Mouse (Mus musculus) heart, adult 2 months (tissue): ENCODE data around the gene Lgi4. TPM values are rescaled to one million over a fixed set of nuclear protein-coding genes. Genes with fewer than 3 reads are reported as not detected.

Source experiments
- DNase-seq, 2 experiments: peaks; one replicate each; pipeline ENCODE4 v3.0.0; 2021
- H3K27ac ChIP-seq: fragments of 200-600 bp; 2 replicates; pipeline ENCODE4 v1.8.1; 2022
- H3K27me3 ChIP-seq: fragments of 200-500 bp; 2 replicates; pipeline ENCODE4 v1.6.1; 2012; ENCODE audit warnings: mild to moderate bottlenecking, low read length, inconsistent platforms, mixed read lengths; ENCODE audit not compliant: control insufficient read depth, insufficient read depth
- H3K36me3 ChIP-seq: fragments of 200-500 bp; 2 replicates; pipeline ENCODE4 v1.6.1; 2012; ENCODE audit warnings: low read length, inconsistent platforms; ENCODE audit not compliant: control insufficient read depth, insufficient read depth
- H3K4me1 ChIP-seq: fragments of 200-500 bp; 2 replicates; pipeline ENCODE4 v1.6.1; 2011; ENCODE audit warnings: low read length; ENCODE audit not compliant: control insufficient read depth, insufficient read depth
- H3K4me3 ChIP-seq: fragments of 200-600 bp; 2 replicates; pipeline ENCODE4 v1.8.1; 2022
- H3K79me2 ChIP-seq: fragments of 200-500 bp; replicated peaks from 2 replicates; pipeline ENCODE4 v1.6.1; 2012; ENCODE audit warnings: mild to moderate bottlenecking, inconsistent platforms, low read length, moderate library complexity, mixed read lengths; ENCODE audit not compliant: control insufficient read depth, insufficient read depth
- H3K9ac ChIP-seq: fragments of 200-500 bp; 2 replicates; pipeline ENCODE4 v1.6.1; 2012; ENCODE audit warnings: low read depth, mild to moderate bottlenecking, control low read depth, inconsistent platforms, low read length, mixed read lengths
- CTCF ChIP-seq: fragments of 200-600 bp; IDR thresholded peaks from 2 replicates; pipeline ENCODE4 v1.8.1; 2022; ENCODE audit warnings: antibody characterized with exemption, mild to moderate bottlenecking, moderate library complexity
- EP300 ChIP-seq: fragments of 200-500 bp; IDR thresholded peaks from 2 replicates; pipeline ENCODE4 v1.6.1; 2011; ENCODE audit warnings: low read depth, low read length, control low read depth; ENCODE audit not compliant: insufficient read depth
- POLR2A ChIP-seq: fragments of 200-500 bp; IDR thresholded peaks from 2 replicates; pipeline ENCODE4 v1.6.1; 2011; ENCODE audit warnings: mild to moderate bottlenecking, low read depth, low read length, control low read depth; ENCODE audit not compliant: insufficient read depth
- WGBS: fragments of 180-500 bp; shearing (Covaris S2); methylation state at CpG from one replicate; pipeline ENCODE4 v1.1.7; 2018; 5-methylcytosine and 5-hydroxymethylcytosine counted together
- intact Hi-C: fragments of 180-260 bp; cut with DNase I; formaldehyde crosslinking; loops from one replicate; pipeline ENCODE4 v1.15.1; 2025
- polyA plus RNA-seq: library from polyadenylated mRNA; depleted of rRNA; stranded (reverse); fragments of >200 nt; gene quantifications from 2 replicates; pipeline ENCODE4 v1.2.3, GENCODE M21; 2012
- total RNA-seq, 2 experiments: library from RNA; stranded (reverse); gene quantifications; 2 replicates each; pipeline ENCODE4 v1.2.3; 2021

Lgi4 gene
- total and polyA plus RNA-seq, 3 experiments = 3.8 to 5.4 (median 3.9) TPM

DNA sequence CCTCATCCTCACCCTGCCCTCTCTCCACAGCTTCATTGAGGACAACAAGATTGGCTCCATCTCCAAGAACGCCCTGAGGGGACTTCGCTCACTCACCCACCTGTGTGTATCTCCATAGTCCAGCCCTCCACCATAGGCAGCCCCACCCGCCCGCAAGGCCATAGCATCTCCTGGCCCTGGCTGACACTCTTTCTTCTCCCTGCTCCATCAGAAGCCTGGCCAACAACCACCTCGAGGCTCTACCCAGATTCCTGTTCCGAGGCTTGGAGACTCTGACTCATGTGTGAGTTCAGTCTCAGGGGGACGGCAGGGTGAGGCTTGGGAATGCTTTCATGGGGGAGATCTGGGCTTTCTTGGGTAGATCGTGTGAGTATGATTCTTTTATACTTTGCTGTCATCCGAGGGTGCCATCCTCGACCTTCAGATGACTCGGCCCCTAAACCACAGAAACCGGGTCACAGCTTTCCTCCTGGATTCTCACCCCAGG lies 4.0 kb downstream of the Lgi4 start:
- WGBS = 76% methylated on average over 12 of the region's 12 CpGs
- Histone ChIP-seq H3K4me1 (peaks cover 1% of the 10 kb centered on the region; the same call in 1 of the 2 replicates), H3K4me3 (no peak overlapping the region), H3K27ac (no peak overlapping the region), H3K9ac (no peak overlapping the region), H3K36me3 (no peaks in the 10 kb centered on the region), H3K79me2 (no peaks in the 10 kb centered on the region), H3K27me3 (no peaks in the 10 kb centered on the region)
- intact Hi-C loops = no loop called here
- no peak for DNase-seq
- no peak for TF ChIP-seq CTCF
- no peak for TF ChIP-seq POLR2A
- no peak for TF ChIP-seq EP300

DNA sequence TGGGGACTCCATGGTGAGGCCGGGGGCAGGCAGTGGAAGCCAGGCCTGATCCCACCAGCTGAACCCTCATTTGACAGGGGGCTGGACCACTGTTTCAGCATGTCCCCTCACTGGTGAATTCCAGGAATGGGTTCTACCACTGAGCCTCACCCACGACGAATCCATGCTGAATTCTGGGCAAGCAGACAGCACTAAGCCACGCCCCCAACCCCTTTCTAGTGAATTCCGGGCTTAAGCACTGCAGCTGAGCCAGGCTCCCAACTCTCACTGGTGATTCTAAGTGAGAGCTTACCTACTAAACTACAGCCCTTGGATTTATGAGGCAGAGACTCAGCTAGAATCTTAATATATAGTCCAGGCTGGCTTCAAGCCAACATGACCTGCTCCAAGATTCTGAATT lies 8.7 kb downstream of the Lgi4 start:
- Histone ChIP-seq H3K27me3 (no peaks in the 10 kb centered on the region), H3K36me3 (no peaks in the 10 kb centered on the region), H3K27ac (no peak overlapping the region), H3K4me1 (no peaks in the 10 kb centered on the region), H3K4me3 (no peak overlapping the region), H3K79me2 (no peaks in the 10 kb centered on the region), H3K9ac (no peak overlapping the region)
- TF ChIP-seq POLR2A = no peak
- TF ChIP-seq CTCF = no peak
- TF ChIP-seq EP300 = no peak
- DNase-seq = no peak
- 34% methylated on average over 5 of the region's 5 CpGs for WGBS
- intact Hi-C loops = no loop called here

DNA sequence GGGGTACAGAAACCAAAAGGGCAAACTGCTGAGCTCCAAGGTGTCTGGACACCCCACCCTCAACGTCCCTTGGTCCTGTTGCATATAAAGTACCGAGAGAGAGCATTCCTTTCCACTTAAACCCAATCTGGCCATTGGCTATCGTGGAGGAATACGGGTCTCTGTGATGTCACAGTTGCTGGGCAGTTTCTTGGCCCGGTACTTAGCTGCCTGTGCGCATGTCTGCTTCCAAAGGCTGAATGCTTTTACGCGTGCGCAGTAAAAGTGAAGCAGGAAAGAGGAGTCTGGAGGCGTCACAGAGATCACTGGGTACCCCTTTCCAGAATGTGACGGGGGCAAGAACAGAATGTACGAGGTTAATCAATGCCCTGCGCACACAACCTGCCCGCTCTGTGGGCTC lies 10.3 kb downstream of the Lgi4 start:
- DNase-seq = no peak
- Histone ChIP-seq H3K4me1 (no peaks in the 10 kb centered on the region), H3K27ac (no peak overlapping the region), H3K79me2 (no peaks in the 10 kb centered on the region), H3K27me3 (no peaks in the 10 kb centered on the region), H3K9ac (no peak overlapping the region), H3K36me3 (no peaks in the 10 kb centered on the region), H3K4me3 (no peak overlapping the region)
- intact Hi-C loops = no loop called here
- TF ChIP-seq EP300 (no peak), POLR2A (no peak), CTCF (no peak)
- WGBS = 85% methylated on average over 14 of the region's 14 CpGs

DNA sequence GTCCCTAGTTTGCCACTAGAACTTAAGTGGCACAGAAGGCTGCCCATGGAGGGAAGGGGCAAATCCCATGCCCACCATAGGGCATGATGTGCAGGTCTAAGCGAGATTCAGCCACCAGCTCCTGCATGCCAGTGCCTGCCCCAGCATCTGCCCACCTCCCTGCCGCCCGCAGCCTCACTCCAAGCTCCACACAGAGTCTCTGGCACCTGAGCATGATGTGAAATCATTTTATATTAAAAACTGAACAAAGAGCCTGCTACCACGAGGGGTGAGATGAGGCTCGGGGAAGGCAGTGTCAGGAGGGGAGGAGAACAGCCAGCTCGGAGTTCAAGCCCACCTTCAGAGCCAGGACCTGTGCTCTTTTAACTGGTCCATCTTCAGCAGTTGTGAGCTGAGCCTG lies 11.2 kb downstream of the Lgi4 start:
- intact Hi-C loops = no loop called here
- Histone ChIP-seq H3K36me3 (no peaks in the 10 kb centered on the region), H3K4me1 (no peaks in the 10 kb centered on the region), H3K27me3 (no peaks in the 10 kb centered on the region), H3K79me2 (no peaks in the 10 kb centered on the region), H3K4me3 (no peak overlapping the region), H3K27ac (no peak overlapping the region), H3K9ac (no peak overlapping the region)
- no peak for DNase-seq
- TF ChIP-seq POLR2A (no peak), EP300 (no peak), CTCF (no peak)
- WGBS = 68% methylated on average over 6 of the region's 6 CpGs

DNA sequence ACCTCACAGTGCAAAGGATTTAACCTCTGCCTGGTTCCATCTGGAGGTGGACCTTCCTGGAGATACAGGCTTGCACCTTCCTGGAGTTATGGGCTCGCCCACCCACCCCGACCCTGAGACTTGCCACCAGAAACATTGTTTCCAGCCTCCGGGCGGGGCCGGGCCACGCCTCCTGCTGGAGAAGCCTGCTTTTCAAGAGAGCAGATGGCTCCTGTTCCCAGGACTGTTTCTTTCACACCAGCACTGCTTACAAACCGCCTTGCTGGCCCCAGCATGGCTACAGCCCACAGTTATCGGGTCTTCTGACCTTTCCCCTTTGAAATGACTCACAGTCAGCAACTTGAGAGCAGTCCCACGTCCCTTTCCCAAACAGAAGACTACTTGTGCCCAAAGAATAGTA lies 13.2 kb downstream of the Lgi4 start:
- H3K4me1 ChIP-seq = no peaks in the 10 kb centered on the region
- no peak overlapping the region for H3K4me3 ChIP-seq
- intact Hi-C loops = no loop called here
- TF ChIP-seq EP300 (no peak), CTCF (no peak), POLR2A (no peak)
- H3K36me3 ChIP-seq = no peaks in the 10 kb centered on the region
- 56% methylated on average over 9 of the region's 9 CpGs for WGBS
- no peak overlapping the region for H3K9ac ChIP-seq
- H3K27me3 ChIP-seq = no peaks in the 10 kb centered on the region
- no peak overlapping the region for H3K27ac ChIP-seq
- DNase-seq = no peak
- H3K79me2 ChIP-seq = no peaks in the 10 kb centered on the region

DNA sequence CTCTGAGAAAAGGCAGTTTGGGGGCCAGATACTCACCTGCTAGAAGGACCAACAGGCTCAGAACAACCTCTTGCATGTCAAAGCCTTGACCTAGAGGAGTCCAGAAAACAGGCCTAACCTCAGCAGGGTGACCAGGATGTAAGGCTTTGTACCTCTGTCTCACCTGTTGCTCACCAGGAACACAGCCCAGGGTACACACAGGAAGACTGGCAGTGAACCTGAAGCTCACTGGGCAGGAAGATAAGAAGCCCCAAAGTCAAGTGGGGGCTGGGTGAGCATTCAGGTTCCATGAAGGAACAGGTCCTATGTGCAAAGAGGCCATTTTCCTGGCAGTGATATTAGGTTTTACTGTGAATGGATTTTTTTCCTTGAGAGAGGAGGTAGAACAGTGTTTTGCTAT lies 14.4 kb downstream of the Lgi4 start:
- no peak overlapping the region for H3K27ac ChIP-seq
- no peak for DNase-seq
- TF ChIP-seq POLR2A (no peak), EP300 (no peak)
- no peak overlapping the region for H3K9ac ChIP-seq
- H3K4me3 ChIP-seq = no peak overlapping the region
- no peaks in the 10 kb centered on the region for H3K4me1 ChIP-seq
- H3K36me3 ChIP-seq = no peaks in the 10 kb centered on the region
- no peaks in the 10 kb centered on the region for H3K27me3 ChIP-seq
- intact Hi-C loops = no loop called here
- H3K79me2 ChIP-seq = no peaks in the 10 kb centered on the region
